Mouse (Mus musculus) bone marrow, adult 2 months (tissue): Measurements from ENCODE around the gene P4ha2. TPM values are rescaled to one million over a fixed set of nuclear protein-coding genes. Genes with fewer than 3 reads are reported as not detected.

Experiments used
- H3K27ac ChIP-seq: fragments of 200-500 bp; 2 replicates; pipeline ENCODE4 v1.5.1; 2012; ENCODE audit warnings: low read depth, mild to moderate bottlenecking, control low read depth, inconsistent platforms, low read length; ENCODE audit not compliant: control insufficient read depth, poor library complexity, insufficient read depth
- H3K4me1 ChIP-seq: fragments of 200-500 bp; 2 replicates; pipeline ENCODE4 v1.6.1; 2011; ENCODE audit warnings: low read length; ENCODE audit not compliant: control insufficient read depth, insufficient read depth
- H3K4me3 ChIP-seq: fragments of 200-500 bp; replicated peaks from 2 replicates; pipeline ENCODE3; 2011; ENCODE audit warnings: mild to moderate bottlenecking, low read depth, low read length, control low read depth; ENCODE audit not compliant: control insufficient read depth
- CTCF ChIP-seq: fragments of 200-500 bp; IDR thresholded peaks from 2 replicates; pipeline ENCODE4 v1.5.1; 2011; ENCODE audit warnings: low read length, control low read depth; ENCODE audit not compliant: control insufficient read depth, insufficient read depth
- POLR2A ChIP-seq: fragments of 200-500 bp; IDR thresholded peaks from 2 replicates; pipeline ENCODE4 v1.6.1; 2011; ENCODE audit warnings: low read depth, mild to moderate bottlenecking, control low read depth, low read length, borderline replicate concordance; ENCODE audit not compliant: control insufficient read depth
- WGBS: fragments of 180-500 bp; shearing (Covaris S2); methylation state at CpG from one replicate; pipeline ENCODE4 v1.1.7; 2018; 5-methylcytosine and 5-hydroxymethylcytosine counted together
- polyA plus RNA-seq: library from polyadenylated mRNA; stranded (reverse); fragments of >200 nt; gene quantifications from 2 replicates; pipeline ENCODE4 v1.2.4, GENCODE M21; 2011; ENCODE audit warnings: low replicate concordance; ENCODE audit not compliant: missing spikeins, insufficient read depth, insufficient read length

Gene P4ha2
- polyA plus RNA-seq, 1 experiment: 5.1 TPM

DNA sequence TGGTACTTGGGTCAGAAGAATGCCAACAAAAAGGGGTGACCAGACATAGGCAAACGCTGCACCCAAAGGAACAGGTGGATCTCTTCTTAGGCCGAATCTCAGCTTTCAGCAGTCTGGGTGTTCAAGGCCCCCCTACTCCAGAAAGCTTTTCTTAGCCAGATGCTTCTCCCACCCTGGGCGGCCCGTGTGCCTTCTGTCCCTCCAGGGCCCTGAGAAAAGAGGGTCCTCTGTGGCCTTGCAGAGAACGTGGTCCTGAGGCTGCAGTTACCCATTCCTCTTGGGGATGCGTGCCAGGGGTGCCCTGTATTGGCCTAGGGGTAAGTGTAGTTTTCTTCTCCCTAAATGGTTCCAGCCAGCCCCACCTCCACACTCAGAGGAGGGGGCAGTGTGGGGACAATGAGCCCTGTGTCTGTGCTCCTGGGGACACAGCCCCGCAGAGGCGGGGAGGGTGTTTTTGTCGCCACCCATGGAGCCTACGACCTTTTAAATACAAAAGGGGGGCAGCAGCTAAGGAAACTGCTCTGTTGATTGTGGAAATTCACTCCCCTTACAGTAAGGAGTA lies 41.8 kb upstream of the P4ha2 start:
- TF ChIP-seq POLR2A (no peak), CTCF (no peak)
- H3K4me1 ChIP-seq: no peaks in the 10 kb centered on the region
- no peak overlapping the region for H3K4me3 ChIP-seq
- H3K27ac ChIP-seq: no peak overlapping the region
- 84% methylated on average over 10 of the region's 10 CpGs for WGBS

GRCm38 (mm10) chr11:54058643-54059042 lies 41.3 kb upstream of the P4ha2 start:
- Histone ChIP-seq H3K27ac (no peak overlapping the region), H3K4me1 (no peaks in the 10 kb centered on the region), H3K4me3 (no peak overlapping the region)
- TF ChIP-seq CTCF (no peak), POLR2A (no peak)
- 77% methylated on average over 6 of the region's 6 CpGs for WGBS

GRCm38 (mm10) chr11:54059526-54059925 lies 40.4 kb upstream of the P4ha2 start:
- Histone ChIP-seq H3K4me3 (no peak overlapping the region), H3K4me1 (no peaks in the 10 kb centered on the region), H3K27ac (no peak overlapping the region)
- 76% methylated on average over 1 of the region's 1 CpGs for WGBS
- TF ChIP-seq POLR2A (no peak), CTCF (no peak)

- TF ChIP-seq CTCF (no peak), POLR2A (no peak)
- Histone ChIP-seq H3K4me1 (no peaks in the 10 kb centered on the region), H3K27ac (no peak overlapping the region), H3K4me3 (no peak overlapping the region)
- WGBS: 83% methylated on average over 9 of the region's 9 CpGs
Measured at GRCm38 (mm10) chr11:54060316-54060715, 39.6 kb upstream of the P4ha2 start.

DNA sequence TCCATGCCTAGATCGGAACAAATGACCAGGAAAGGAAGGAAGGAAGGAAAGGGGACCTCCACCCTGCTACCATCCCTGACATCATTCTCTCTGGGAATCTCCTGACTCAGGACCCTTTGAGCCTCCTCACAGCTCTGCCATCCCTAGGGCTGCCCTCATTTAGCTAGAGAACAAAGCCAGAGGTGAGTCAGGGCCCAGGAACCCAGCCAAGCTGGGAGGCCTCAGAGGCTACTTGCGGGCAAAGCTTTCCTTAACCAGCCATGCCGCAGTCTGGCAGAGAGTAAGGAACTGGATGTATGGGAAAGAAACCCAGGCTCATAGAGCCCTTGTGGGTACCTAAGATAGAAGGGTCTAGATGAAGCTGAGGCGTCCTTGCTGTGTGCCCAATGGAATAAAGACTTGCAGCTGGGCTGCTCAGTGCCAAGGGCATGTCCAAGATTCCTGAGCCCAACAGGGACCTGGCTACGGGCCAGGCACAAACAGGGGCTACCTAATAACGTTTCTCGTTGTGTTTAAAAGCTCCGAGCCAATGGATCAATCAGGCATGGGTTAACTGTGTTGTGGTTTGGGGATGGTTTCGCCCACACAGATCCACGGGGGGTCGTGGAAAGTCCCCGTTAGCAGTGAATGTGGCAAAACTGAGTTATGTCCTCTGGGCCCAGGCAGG lies 37.7 kb upstream of the P4ha2 start:
- no peak for TF ChIP-seq POLR2A
- no peak for TF ChIP-seq CTCF
- no peak overlapping the region for H3K4me3 ChIP-seq
- whole genome bisulfite sequencing: 75% methylated on average over 12 of the region's 12 CpGs
- no peaks in the 10 kb centered on the region for H3K4me1 ChIP-seq
- H3K27ac ChIP-seq: no peak overlapping the region

GRCm38 (mm10) chr11:54062753-54063471 lies 37.0 kb upstream of the P4ha2 start:
- no peaks in the 10 kb centered on the region for H3K4me1 ChIP-seq
- 83% methylated on average over 9 of the region's 9 CpGs for WGBS
- H3K4me3 ChIP-seq: no peak overlapping the region
- no peak overlapping the region for H3K27ac ChIP-seq
- TF ChIP-seq POLR2A: no peak
- no peak for TF ChIP-seq CTCF

- H3K27ac ChIP-seq: no peak overlapping the region
- 78% methylated on average over 10 of the region's 10 CpGs for WGBS
- H3K4me3 ChIP-seq: no peak overlapping the region
- H3K4me1 ChIP-seq: no peaks in the 10 kb centered on the region
- no peak for TF ChIP-seq POLR2A
- TF ChIP-seq CTCF: no peak
Measured at GRCm38 (mm10) chr11:54063472-54063775, 36.5 kb upstream of the P4ha2 start.

DNA sequence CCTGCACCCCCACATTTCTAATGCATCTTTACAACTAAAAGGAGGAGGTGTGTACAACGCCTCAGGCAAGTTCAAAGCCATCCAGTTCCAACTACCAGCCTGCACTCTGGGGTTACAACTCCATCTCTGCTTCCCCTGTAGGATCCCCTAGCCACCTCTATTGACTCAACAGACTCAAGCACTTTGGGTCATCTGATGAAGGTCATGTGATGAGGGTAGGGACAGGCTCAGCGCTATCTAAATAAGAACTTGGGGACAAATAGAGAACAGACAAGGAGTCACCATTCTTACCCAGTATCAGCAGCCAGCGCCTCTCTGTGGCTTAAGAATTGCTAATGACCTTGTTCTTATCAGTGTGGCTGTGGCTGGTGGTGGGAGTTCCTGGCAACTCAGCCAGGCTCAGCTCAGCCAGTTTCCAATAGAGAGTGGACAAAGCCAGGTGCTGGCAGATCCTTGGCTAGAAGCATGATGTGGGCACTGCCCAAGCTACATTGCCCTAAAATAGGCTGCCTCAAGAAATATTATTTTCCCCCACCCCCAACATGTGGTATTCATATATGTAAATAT lies 35.4 kb upstream of the P4ha2 start:
- TF ChIP-seq CTCF (no peak), POLR2A (no peak)
- H3K27ac ChIP-seq: no peak overlapping the region
- no peaks in the 10 kb centered on the region for H3K4me1 ChIP-seq

More for the DNA sequence above, 35.4 kb upstream of the P4ha2 start:
- WGBS: 70% methylated on average over 3 of the region's 3 CpGs
- no peak overlapping the region for H3K4me3 ChIP-seq
